Mouse (Mus musculus): ENCODE data around the gene Adra2c.

- TF ChIP-seq POLR2A (IDR thresholded peaks at IDR 0.05; ENCODE audit: insufficient read depth, low read length) (no peak), CTCF (IDR thresholded peaks at IDR 0.05; ENCODE audit: low read depth, low read length) (no peak)
Measured at GRCm38 (mm10) chr5:35306692-35307091, 28.6 kb downstream of the Adra2c start.
